Mouse (Mus musculus): ENCODE measurements around the gene Kctd19. TPM values are rescaled to one million over a fixed set of nuclear protein-coding genes. Genes with fewer than 3 reads are reported as not detected.

Gene Kctd19
- polyA plus RNA-seq, 1 experiment from 2014 or later: not detected

DNA sequence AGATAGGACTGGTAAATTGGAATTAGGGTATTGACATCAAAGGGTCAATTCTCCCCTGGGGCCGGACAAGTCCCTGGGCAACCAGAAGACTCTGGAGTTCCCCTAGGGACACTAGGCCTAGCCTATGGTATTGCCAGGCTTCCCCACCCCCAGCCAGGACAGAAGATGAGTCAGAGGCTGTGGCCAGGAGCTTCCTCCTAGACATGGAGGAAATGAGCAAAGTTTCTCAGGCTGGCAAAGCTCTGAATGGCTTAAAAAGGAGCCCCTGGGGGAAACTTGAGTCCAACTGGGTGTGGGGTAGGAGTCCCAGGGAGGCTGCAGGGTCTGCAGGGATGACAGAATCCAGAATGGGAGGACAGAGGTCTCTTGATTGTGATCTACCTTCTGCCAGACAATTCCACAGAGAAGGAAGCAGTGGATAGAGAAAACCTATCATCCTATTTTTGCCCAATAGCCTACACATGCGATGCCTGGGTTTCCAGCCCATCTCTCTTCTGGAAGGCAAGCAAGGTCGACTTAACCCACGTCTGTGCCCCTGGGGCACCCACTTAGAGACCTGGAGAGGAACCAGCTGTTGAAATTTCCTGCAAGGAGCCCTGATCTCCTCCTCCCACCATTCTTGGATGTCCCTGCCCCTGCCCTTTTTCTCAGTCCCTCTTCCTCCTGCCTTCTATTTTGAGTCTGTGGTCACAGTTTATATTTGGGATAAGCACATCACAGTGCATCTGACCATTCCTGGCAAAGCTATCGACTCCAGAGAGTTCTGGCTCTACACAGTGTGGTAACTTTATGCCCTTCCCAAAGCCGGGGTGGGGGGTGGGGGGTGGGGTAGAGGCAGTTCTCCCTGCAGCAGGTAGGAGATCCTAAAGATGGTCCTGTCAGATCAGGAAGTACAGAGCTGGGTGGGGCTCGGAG, 68.0 kb downstream of the Kctd19 start:
- Histone ChIP-seq H3K27me3 (replicated peaks; ENCODE audit: control insufficient read depth, insufficient read depth, low read length) (no peaks in the 10 kb centered on the region), H3K9me3 (ENCODE audit: control insufficient read depth, low read length) (no peaks in the 10 kb centered on the region), H3K36me3 (ENCODE audit: control insufficient read depth, insufficient read depth) (no peaks in the 10 kb centered on the region), H3K4me3 (replicated peaks; ENCODE audit: low read length) (no peak overlapping the region), H3K27ac (ENCODE audit: low read length) (no peak overlapping the region), H3K4me1 (replicated peaks; ENCODE audit: control insufficient read depth, insufficient read depth, low read length) (peaks cover 25% of the 10 kb centered on the region), H3K4me2 (ENCODE audit: low read length) (no peak overlapping the region), H3K9ac (replicated peaks; ENCODE audit: low read depth, low read length) (no peak overlapping the region)
- WGBS: 72% methylated on average over 7 of the region's 7 CpGs
- ATAC-seq: no peak

DNA sequence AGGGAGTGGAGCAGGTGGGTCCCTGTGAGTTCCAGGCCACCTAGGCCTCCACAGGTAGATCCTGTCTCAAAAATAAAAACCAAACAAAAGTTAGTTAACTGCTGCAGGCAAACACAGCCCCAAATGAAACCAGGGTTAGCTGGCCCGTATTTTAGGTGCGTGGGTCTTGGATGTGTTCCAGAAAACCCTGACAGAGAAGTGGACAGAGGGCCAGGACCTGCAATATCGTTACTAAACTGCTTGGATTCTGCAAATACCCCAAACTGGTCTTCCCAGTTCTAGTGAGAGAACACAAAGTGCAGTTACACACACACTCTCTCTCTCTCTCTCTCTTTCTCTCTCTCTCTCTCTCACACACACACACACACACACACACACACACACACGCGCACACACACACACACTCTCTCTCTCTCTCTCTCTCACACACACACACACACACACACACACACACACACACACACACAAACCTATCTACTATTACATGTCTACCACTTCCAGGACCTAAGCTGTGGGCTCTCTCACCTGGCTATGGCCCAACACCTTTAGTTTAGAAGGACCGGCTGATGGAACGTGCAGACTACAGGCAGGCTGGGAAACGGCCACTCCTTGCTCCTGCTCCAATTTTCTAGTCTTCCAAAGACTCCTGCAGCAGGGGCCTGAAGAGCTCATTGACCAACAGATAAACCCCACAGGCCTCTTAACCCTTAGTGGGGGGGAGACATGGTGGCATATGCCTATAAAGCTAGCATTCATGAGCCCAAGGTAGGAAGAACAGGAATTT, 69.3 kb downstream of the Kctd19 start:
- H3K36me3 ChIP-seq (ENCODE audit: control insufficient read depth, insufficient read depth): no peaks in the 10 kb centered on the region
- ATAC-seq: no peak
- H3K4me3 ChIP-seq (replicated peaks; ENCODE audit: low read length): no peak overlapping the region
- H3K27ac ChIP-seq (ENCODE audit: low read length): no peak overlapping the region
- H3K9me3 ChIP-seq (ENCODE audit: control insufficient read depth, low read length): no peaks in the 10 kb centered on the region
- no peak overlapping the region for H3K4me2 ChIP-seq (ENCODE audit: low read length)
- H3K9ac ChIP-seq (replicated peaks; ENCODE audit: low read depth, low read length): no peak overlapping the region
- WGBS: 58% methylated on average over 6 of the region's 8 CpGs
- H3K4me1 ChIP-seq (replicated peaks; ENCODE audit: control insufficient read depth, insufficient read depth, low read length): peaks cover 17% of the 10 kb centered on the region
- H3K27me3 ChIP-seq (replicated peaks; ENCODE audit: control insufficient read depth, insufficient read depth, low read length): no peaks in the 10 kb centered on the region

DNA sequence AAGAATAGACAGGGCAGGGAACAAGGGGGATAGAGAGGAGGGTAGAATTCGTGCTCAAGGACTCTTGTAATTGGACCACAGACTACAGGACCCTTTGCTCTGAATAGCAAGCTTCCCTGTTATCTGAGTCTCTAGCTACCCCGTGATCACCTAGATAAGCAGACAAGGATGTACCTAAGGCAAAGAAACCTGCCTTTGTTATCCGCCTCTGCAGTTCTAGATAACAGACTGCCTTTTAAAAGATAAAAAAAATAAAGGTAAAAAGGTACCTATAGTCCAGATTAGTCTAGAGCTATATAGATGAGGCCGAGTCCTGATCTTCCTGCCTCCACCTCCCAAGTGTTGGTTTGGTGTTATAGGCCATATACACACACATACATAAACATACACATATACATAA, 70.5 kb downstream of the Kctd19 start:
- H3K27me3 ChIP-seq (replicated peaks; ENCODE audit: control insufficient read depth, insufficient read depth, low read length): no peaks in the 10 kb centered on the region
- H3K4me1 ChIP-seq (replicated peaks; ENCODE audit: control insufficient read depth, insufficient read depth, low read length): peaks cover 13% of the 10 kb centered on the region
- no peak overlapping the region for H3K27ac ChIP-seq (ENCODE audit: low read length)
- WGBS: 75% methylated on average over 4 of the region's 4 CpGs
- no peak overlapping the region for H3K4me3 ChIP-seq (replicated peaks; ENCODE audit: low read length)
- ATAC-seq: no peak
- no peaks in the 10 kb centered on the region for H3K9me3 ChIP-seq (ENCODE audit: control insufficient read depth, low read length)
- H3K4me2 ChIP-seq (ENCODE audit: low read length): no peak overlapping the region
- H3K9ac ChIP-seq (replicated peaks; ENCODE audit: low read depth, low read length): no peak overlapping the region
- H3K36me3 ChIP-seq (ENCODE audit: control insufficient read depth, insufficient read depth): no peaks in the 10 kb centered on the region

DNA sequence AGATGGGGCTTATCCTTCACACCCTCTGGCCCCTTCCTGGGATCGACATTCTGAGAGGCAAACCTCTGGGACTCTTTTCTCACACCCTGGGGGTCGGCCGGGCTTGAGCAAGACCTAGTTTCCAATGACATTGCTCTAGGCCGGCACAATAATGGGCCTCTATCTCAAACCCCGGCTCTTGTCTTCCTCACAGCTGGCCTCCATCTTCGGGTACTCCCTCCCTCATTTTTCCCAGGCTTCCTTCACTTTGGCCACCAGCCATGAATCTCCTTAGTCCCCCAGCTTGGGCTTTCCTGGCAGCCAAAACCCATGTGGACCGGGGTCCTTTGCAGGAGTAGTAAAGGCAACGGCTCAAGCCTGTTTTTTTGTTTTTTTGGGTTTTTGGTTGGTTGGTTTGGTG, 71.9 kb downstream of the Kctd19 start:
- WGBS: 32% methylated on average over 8 of the region's 8 CpGs
- Histone ChIP-seq H3K9me3 (ENCODE audit: control insufficient read depth, low read length) (no peaks in the 10 kb centered on the region), H3K9ac (replicated peaks; ENCODE audit: low read depth, low read length) (no peak overlapping the region)

DNA sequence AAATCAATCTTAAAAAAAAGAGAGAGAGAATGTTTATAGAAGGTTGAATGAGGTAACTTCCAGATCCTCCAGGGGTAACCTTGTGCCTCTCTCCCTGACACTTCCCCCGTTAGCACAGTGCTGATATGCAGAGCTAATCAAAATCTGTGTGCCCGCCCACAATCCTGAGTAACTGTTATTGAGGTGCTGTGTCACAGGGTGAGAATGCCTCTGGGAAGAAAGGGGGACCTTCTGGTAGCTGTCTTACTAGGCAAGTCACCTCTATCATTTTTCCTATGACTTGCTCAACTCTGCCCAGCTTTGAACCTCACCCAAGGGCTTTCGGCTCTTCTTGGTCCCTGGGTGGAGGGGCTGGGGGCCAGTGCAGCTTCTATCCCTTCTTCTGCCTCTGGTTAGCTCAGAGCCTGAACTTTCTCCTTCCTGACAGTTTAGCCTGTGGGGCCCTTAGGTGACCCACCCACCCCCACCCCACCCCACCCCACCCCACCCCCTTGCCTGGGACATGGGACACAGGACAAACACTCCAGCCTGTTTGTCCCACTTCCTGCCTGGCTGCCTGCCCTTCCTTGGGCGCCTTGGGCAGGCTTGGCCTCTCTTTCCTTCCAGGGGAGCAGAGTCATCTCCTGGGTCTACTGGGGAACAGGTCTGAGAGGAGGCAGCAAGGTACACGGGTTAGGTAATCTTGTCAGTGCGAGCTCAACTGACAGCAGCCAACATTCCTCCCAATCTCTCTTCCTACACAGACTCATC, 73.2 kb downstream of the Kctd19 start:
- Histone ChIP-seq H3K9me3 (ENCODE audit: control insufficient read depth, low read length) (no peaks in the 10 kb centered on the region), H3K4me1 (replicated peaks; ENCODE audit: control insufficient read depth, insufficient read depth, low read length) (no peaks in the 10 kb centered on the region; the same call in 1 of the 2 replicates), H3K4me3 (replicated peaks; ENCODE audit: low read length) (no peak overlapping the region), H3K27ac (ENCODE audit: low read length) (no peak overlapping the region), H3K27me3 (replicated peaks; ENCODE audit: control insufficient read depth, insufficient read depth, low read length) (no peaks in the 10 kb centered on the region), H3K9ac (replicated peaks; ENCODE audit: low read depth, low read length) (no peak overlapping the region), H3K4me2 (ENCODE audit: low read length) (no peak overlapping the region), H3K36me3 (ENCODE audit: control insufficient read depth, insufficient read depth) (no peaks in the 10 kb centered on the region)
- WGBS: 80% methylated on average over 6 of the region's 6 CpGs
- ATAC-seq: no peak

More for the DNA sequence above, 71.9 kb downstream of the Kctd19 start:
- Histone ChIP-seq H3K27ac (ENCODE audit: low read length) (no peak overlapping the region), H3K36me3 (ENCODE audit: control insufficient read depth, insufficient read depth) (no peaks in the 10 kb centered on the region), H3K4me1 (replicated peaks; ENCODE audit: control insufficient read depth, insufficient read depth, low read length) (peaks cover 1% of the 10 kb centered on the region), H3K4me2 (ENCODE audit: low read length) (no peak overlapping the region), H3K27me3 (replicated peaks; ENCODE audit: control insufficient read depth, insufficient read depth, low read length) (no peaks in the 10 kb centered on the region), H3K4me3 (replicated peaks; ENCODE audit: low read length) (no peak overlapping the region)
- no peak for ATAC-seq

DNA sequence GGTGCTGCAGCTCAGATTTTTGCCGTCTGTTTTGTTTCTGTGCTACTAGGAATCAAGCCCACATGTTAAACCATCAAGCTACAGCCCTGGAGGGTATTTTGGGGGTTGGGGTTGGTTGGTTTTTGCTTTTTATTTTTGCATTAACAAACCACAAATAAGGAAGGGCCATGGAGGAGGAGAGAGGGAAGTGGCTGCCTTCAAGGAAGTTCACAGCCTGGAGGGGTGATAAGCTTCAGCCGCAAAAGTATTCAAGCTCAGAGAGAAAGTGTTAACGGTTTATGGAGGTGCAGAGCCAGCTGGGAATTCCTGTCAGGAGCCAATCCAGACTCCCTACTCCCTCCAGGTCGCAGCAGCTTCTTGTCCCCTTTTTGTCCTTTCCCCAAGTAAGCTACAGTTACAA, 74.3 kb downstream of the Kctd19 start:
- Histone ChIP-seq H3K4me3 (replicated peaks; ENCODE audit: low read length) (no peak overlapping the region), H3K9ac (replicated peaks; ENCODE audit: low read depth, low read length) (no peak overlapping the region), H3K27me3 (replicated peaks; ENCODE audit: control insufficient read depth, insufficient read depth, low read length) (no peaks in the 10 kb centered on the region), H3K36me3 (ENCODE audit: control insufficient read depth, insufficient read depth) (no peaks in the 10 kb centered on the region), H3K4me1 (replicated peaks; ENCODE audit: control insufficient read depth, insufficient read depth, low read length) (no peaks in the 10 kb centered on the region; the same call in 1 of the 2 replicates), H3K4me2 (ENCODE audit: low read length) (no peak overlapping the region), H3K9me3 (ENCODE audit: control insufficient read depth, low read length) (no peaks in the 10 kb centered on the region), H3K27ac (ENCODE audit: low read length) (no peak overlapping the region)
- 64% methylated on average over 4 of the region's 4 CpGs for WGBS
- ATAC-seq: no peak

DNA sequence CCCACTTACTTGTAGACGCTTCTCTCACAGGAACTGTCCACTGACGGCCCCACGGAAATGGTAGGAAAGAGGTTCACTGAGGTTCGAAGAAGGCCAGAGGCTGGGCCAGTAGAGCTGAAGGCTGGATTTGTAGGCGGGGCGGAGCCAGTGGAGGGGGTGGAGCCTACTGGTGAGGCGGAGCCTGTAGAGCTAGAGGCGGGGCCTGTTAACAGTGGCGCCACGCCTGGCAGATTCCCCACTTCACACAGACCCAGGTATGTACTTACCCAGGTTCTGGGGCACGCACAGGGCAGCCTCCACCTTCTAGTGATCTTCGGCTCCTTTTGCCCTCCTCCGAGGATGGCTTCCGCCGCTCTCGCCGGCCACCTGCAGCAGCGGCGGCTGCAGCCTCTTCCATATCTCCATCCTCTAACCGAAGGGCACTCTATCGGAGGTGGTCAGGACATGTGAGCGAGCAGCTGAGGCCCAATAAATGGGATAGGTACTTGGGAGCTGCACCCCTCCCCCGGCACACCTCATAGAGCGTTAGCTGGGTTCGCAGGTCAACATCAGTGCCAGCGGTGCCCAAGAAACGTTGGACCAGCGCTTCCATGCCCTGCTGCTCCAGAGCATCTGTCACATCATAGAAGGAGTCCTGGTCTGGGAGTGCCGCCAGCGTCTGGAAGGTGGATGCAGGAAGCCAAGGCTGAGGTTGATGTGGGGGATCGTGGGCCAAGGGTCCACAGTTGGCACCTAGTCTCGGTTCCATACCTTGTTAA, 76.8 kb downstream of the Kctd19 start:
- 48% methylated on average over 32 of the region's 32 CpGs for WGBS
- no peak overlapping the region for H3K4me2 ChIP-seq (ENCODE audit: low read length)
- no peak overlapping the region for H3K9ac ChIP-seq (replicated peaks; ENCODE audit: low read depth, low read length)

More for the DNA sequence above, 76.8 kb downstream of the Kctd19 start:
- Histone ChIP-seq H3K27me3 (replicated peaks; ENCODE audit: control insufficient read depth, insufficient read depth, low read length) (no peaks in the 10 kb centered on the region), H3K9me3 (ENCODE audit: control insufficient read depth, low read length) (no peaks in the 10 kb centered on the region), H3K36me3 (ENCODE audit: control insufficient read depth, insufficient read depth) (peaks cover 4% of the 10 kb centered on the region), H3K27ac (ENCODE audit: low read length) (no peak overlapping the region), H3K4me1 (replicated peaks; ENCODE audit: control insufficient read depth, insufficient read depth, low read length) (no peaks in the 10 kb centered on the region; the same call in 1 of the 2 replicates), H3K4me3 (replicated peaks; ENCODE audit: low read length) (no peak overlapping the region)
- peak; percentile 43 for ATAC-seq
